Mouse (Mus musculus) lung, embryonic 15.5 days (tissue): ENCODE data around the gene Hist1h4n. TPM values are rescaled to one million over a fixed set of nuclear protein-coding genes. Genes with fewer than 3 reads are reported as not detected.
"Not testable (repeated sequence)": the region's sequence is repeated elsewhere in the genome, so short reads cannot be mapped to it uniquely, and the experiment has no call there.

Source experiments
- ATAC-seq: fragments of 200-750 bp; cut with Nextera tagmentation; 2 replicates; pipeline ENCODE4 v1.8.0; 2017; ENCODE audit warnings: moderate number of reproducible peaks, borderline replicate concordance; ENCODE audit not compliant: low FRiP score, low TSS enrichment; ENCODE audit errors: extremely low read depth
- H3K27ac ChIP-seq: fragments of 300-500 bp; sonication (generic); 2 replicates; pipeline ENCODE4 v1.5.1; 2015; ENCODE audit warnings: moderate library complexity, mild to moderate bottlenecking, inconsistent platforms
- H3K27me3 ChIP-seq: fragments of 300-500 bp; sonication (generic); 2 replicates; pipeline ENCODE4 v1.6.1; 2015; ENCODE audit warnings: inconsistent platforms
- H3K36me3 ChIP-seq: fragments of 300-500 bp; sonication (generic); 2 replicates; pipeline ENCODE4 v1.6.1; 2015; ENCODE audit warnings: inconsistent platforms
- H3K4me1 ChIP-seq: fragments of 300-500 bp; sonication (generic); 2 replicates; pipeline ENCODE4 v1.6.1; 2015; ENCODE audit warnings: inconsistent platforms
- H3K4me2 ChIP-seq: fragments of 300-500 bp; sonication (generic); 2 replicates; pipeline ENCODE4 v1.6.1; 2015; ENCODE audit warnings: inconsistent platforms, mild to moderate bottlenecking, moderate library complexity
- H3K4me3 ChIP-seq: fragments of 300-500 bp; sonication (generic); 2 replicates; pipeline ENCODE4 v1.5.1; 2015; ENCODE audit warnings: mild to moderate bottlenecking, inconsistent platforms
- H3K9ac ChIP-seq: fragments of 300-500 bp; sonication (generic); 2 replicates; pipeline ENCODE4 v1.6.1; 2015; ENCODE audit warnings: inconsistent platforms
- H3K9me3 ChIP-seq: fragments of 300-500 bp; sonication (generic); 2 replicates; pipeline ENCODE4 v1.6.1; 2016; ENCODE audit warnings: inconsistent platforms
- WGBS: fragments of 180-500 bp; shearing (Covaris S2); methylation state at CpG from one replicate; pipeline ENCODE4 v1.1.7; 2015; 5-methylcytosine and 5-hydroxymethylcytosine counted together
- microRNA-seq: library from miRNA; unstranded; fragments of <30 nt; microRNA quantifications from one replicate; pipeline ENCODE4, GENCODE M21; 2016
- polyA plus RNA-seq: library from polyadenylated mRNA; unstranded; fragments of >200 nt; fragmentation: Nextera tagmentation; extraction: Ambion mirVana; gene quantifications from 2 replicates; pipeline ENCODE4 v1.2.1, GENCODE M21; 2015

Hist1h4n gene
- polyA plus RNA-seq, 1 experiment from 2014 or later = 19.5 TPM

GRCm38 (mm10) chr13:21787760-21788593 lies 44.0 kb downstream of the Hist1h4n start:
- Histone ChIP-seq H3K9ac (peak overlapping the region; percentile 29), H3K4me2 (peak overlapping the region; percentile 50), H3K4me1 (peaks cover 49% of the 10 kb centered on the region), H3K36me3 (no peaks in the 10 kb centered on the region), H3K9me3 (no peaks in the 10 kb centered on the region), H3K4me3 (peak overlapping the region; percentile 38), H3K27me3 (no peaks in the 10 kb centered on the region), H3K27ac (peak overlapping the region; percentile 93)
- ATAC-seq = peak; percentile 2; the same call in 1 of the 2 replicates
- WGBS = 21% methylated on average over 15 of the region's 21 CpGs

GRCm38 (mm10) chr13:21786899-21787629 lies 44.9 kb downstream of the Hist1h4n start, which contains the start of the genes Hist1h2an and Hist1h2bp:
Hist1h2an (minus strand) TSS chr13:21787218.
Hist1h2bp (plus strand) TSS chr13:21787461.
- peak within 1 kb of the TSS; percentile 93 for H3K27ac ChIP-seq
- peak; percentile 91 for ATAC-seq
- H3K4me3 ChIP-seq = peak within 1 kb of the TSS; percentile 38
- H3K36me3 ChIP-seq, H3K9me3 ChIP-seq, H3K27me3 ChIP-seq: not testable (repeated sequence)
- H3K4me2 ChIP-seq = peak within 1 kb of the TSS; percentile 54
- peaks cover 50% of the 10 kb centered on the region for H3K4me1 ChIP-seq
- peak within 1 kb of the TSS; percentile 49 for H3K9ac ChIP-seq
- WGBS = under 1% methylated on average over 38 of the region's 63 CpGs

DNA sequence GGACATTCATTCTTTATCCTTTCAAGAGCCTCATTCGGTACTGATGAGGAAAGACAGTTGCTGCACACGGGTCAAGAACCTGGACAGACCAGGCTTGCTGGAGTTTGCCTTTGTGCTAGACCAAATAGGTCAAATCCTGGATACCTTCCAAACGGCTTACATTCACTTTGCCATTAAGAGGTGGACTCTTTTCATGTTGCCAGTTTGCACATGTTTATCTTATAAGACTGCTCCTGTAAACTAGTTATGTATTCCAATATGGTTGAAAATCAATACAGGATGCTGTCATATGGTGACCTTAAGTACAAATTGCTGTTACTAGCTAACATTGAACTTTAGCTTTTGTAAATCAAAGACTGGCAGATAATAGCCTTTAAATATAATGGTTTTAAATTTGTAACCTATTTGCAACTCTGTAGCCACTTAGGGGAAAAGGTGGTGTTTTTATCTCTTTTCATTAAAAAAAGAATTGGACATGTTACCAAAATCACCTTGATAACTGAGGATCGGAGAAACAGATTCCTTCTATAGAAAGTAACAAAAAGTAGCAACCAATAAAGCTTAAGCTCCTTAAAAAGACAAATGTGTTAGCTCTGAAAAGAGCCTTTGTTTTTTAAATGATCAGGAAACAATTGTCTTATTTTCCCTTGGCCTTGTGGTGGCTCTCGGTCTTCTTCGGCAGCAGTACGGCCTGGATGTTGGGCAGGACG lies 45.7 kb downstream of the Hist1h4n start:
- Histone ChIP-seq H3K4me3 (peak overlapping the region; percentile 38), H3K27me3 (no peaks in the 10 kb centered on the region), H3K4me1 (peaks cover 48% of the 10 kb centered on the region), H3K4me2 (peak overlapping the region; percentile 54), H3K27ac (peak overlapping the region; percentile 93), H3K9me3 (no peaks in the 10 kb centered on the region), H3K36me3 (no peaks in the 10 kb centered on the region), H3K9ac (peak overlapping the region; percentile 49)
- no peak for ATAC-seq
- whole genome bisulfite sequencing = 2% methylated on average over 8 of the region's 8 CpGs

GRCm38 (mm10) chr13:21784311-21784710 lies 47.7 kb downstream of the Hist1h4n start:
- H3K36me3 ChIP-seq = no peaks in the 10 kb centered on the region
- H3K4me2 ChIP-seq = peak overlapping the region; percentile 70
- H3K4me1 ChIP-seq = peaks cover 39% of the 10 kb centered on the region
- ATAC-seq = no peak
- H3K4me3 ChIP-seq = peak overlapping the region; percentile 49; the same call in 1 of the 2 replicates
- no peaks in the 10 kb centered on the region for H3K9me3 ChIP-seq
- H3K9ac ChIP-seq = peak overlapping the region; percentile 37
- 27% methylated on average over 6 of the region's 6 CpGs for WGBS
- peak overlapping the region; percentile 91 for H3K27ac ChIP-seq
- H3K27me3 ChIP-seq = no peaks in the 10 kb centered on the region

- H3K9ac ChIP-seq = peak overlapping the region; percentile 37
Measured at GRCm38 (mm10) chr13:21783734-21784161, 48.2 kb downstream of the Hist1h4n start.

GRCm38 (mm10) chr13:21783255-21783617 lies 48.8 kb downstream of the Hist1h4n start, which contains the start of gene Hist1h3i:
Hist1h3i (minus strand) TSS chr13:21783370.
- WGBS = 0% methylated on average over 13 of the region's 20 CpGs

More at GRCm38 (mm10) chr13:21783734-21784161, 48.2 kb downstream of the Hist1h4n start:
- H3K36me3 ChIP-seq = no peaks in the 10 kb centered on the region
- peak overlapping the region; percentile 70 for H3K4me2 ChIP-seq
- 3% methylated on average over 9 of the region's 9 CpGs for WGBS
- no peak for ATAC-seq
- H3K4me3 ChIP-seq = peak overlapping the region; percentile 49
- H3K27me3 ChIP-seq = no peaks in the 10 kb centered on the region
- H3K27ac ChIP-seq = peak overlapping the region; percentile 91
- H3K4me1 ChIP-seq = peaks cover 39% of the 10 kb centered on the region
- H3K9me3 ChIP-seq = no peaks in the 10 kb centered on the region

DNA sequence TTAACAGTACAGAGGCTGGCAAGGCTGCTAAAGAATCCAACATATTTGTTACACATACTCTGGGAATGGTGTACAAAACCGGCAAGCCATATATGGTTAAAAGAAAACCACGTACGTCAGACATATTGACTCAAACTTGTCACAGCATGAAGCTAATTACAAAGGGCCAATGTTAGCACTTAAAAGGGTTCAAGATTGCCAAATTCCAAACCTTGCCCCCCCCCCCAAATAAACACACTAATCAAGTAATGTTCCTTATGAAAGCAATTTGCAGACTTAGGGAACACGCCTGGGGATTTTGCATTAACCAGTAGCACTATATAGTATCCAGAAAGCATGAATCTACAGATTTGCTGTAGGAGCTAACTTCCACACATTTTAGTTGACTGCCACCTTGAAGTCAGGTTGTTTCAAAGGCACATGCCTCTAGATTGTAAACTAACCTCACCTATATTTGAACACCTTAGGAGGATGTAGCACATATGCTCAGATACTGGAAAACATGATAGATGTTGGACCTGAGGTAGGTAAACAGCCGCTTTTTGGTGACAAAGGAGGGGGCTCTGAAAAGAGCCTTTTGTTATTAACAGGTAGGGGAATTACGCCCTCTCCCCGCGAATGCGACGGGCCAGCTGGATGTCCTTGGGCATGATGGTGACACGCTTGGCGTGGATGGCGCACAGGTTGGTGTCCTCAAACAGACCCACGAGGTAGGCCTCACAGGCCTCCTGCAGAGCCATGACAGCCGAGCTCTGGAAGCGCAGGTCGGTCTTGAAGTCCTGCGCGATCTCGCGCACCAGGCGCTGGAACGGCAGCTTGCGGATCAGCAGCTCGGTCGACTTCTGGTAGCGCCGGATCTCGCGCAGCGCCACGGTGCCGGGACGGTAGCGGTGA lies 49.4 kb downstream of the Hist1h4n start:
- Histone ChIP-seq H3K4me1 (peaks cover 35% of the 10 kb centered on the region), H3K4me3 (peak overlapping the region; percentile 49), H3K9ac (peak overlapping the region; percentile 66), H3K27ac (peak overlapping the region; percentile 91), H3K4me2 (peak overlapping the region; percentile 70)
- WGBS = under 1% methylated on average over 14 of the region's 35 CpGs
- H3K27me3 ChIP-seq, H3K9me3 ChIP-seq, ATAC-seq, H3K36me3 ChIP-seq: not testable (repeated sequence)

More at GRCm38 (mm10) chr13:21783255-21783617, 48.8 kb downstream of the Hist1h4n start, which contains the start of gene Hist1h3i:
- H3K27me3 ChIP-seq = no peaks in the 10 kb centered on the region
- H3K27ac ChIP-seq = peak within 1 kb of the TSS; percentile 91
- H3K9ac ChIP-seq = peak within 1 kb of the TSS; percentile 66
- ATAC-seq = peak; percentile 76; the same call in 1 of the 2 replicates
- H3K36me3 ChIP-seq = no peaks in the 10 kb centered on the region
- H3K4me2 ChIP-seq = peak within 1 kb of the TSS; percentile 70
- no peaks in the 10 kb centered on the region for H3K9me3 ChIP-seq
- peak within 1 kb of the TSS; percentile 49 for H3K4me3 ChIP-seq
- peaks cover 36% of the 10 kb centered on the region for H3K4me1 ChIP-seq

Small RNA genes lying within 50 kb of the gene (microRNA-seq; reads per million reads assigned to microRNA genes)
- gene Gm19658 (not detected), gene Gm44346 (not detected), gene Gm44466 (not detected)

Other genes with a start within 250 kb of the Hist1h4n start
- not detected in 2 replicates for gene Olfr1362, start 218.2 kb downstream of the Hist1h4n start, polyA plus RNA-seq
- gene Olfr11, start 189.7 kb downstream of the Hist1h4n start, polyA plus RNA-seq = not detected in 2 replicates
- not detected in 2 replicates for gene Olfr1361, start 168.8 kb downstream of the Hist1h4n start, polyA plus RNA-seq
- gene Olfr1360, start 154.8 kb downstream of the Hist1h4n start, polyA plus RNA-seq = not detected in 2 replicates
- gene Olfr1359, start 134.1 kb downstream of the Hist1h4n start, polyA plus RNA-seq = not detected in 2 replicates
- gene Hist1h2bl, start 116.1 kb downstream of the Hist1h4n start, polyA plus RNA-seq = 2.0 and 3.0 TPM in 2 replicates
- 25.5 and 29.4 TPM in 2 replicates for gene Hist1h2ai, start 115.8 kb downstream of the Hist1h4n start, polyA plus RNA-seq
- gene Hist1h3h, start 114.5 kb downstream of the Hist1h4n start, polyA plus RNA-seq = 11.8 and 14.4 TPM in 2 replicates
- gene Hist1h2bm, start 110.2 kb downstream of the Hist1h4n start, polyA plus RNA-seq = 4.5 and 5.5 TPM in 2 replicates
- gene Hist1h4j, start 97.1 kb downstream of the Hist1h4n start, polyA plus RNA-seq = 1.8 and 3.1 TPM in 2 replicates
- gene Hist1h4k, start 81.7 kb downstream of the Hist1h4n start, polyA plus RNA-seq = 3.1 and 6.3 TPM in 2 replicates
- 43.1 and 47.1 TPM in 2 replicates for gene Hist1h2ak, start 78.4 kb downstream of the Hist1h4n start, polyA plus RNA-seq
- 5.5 and 6.1 TPM in 2 replicates for gene Hist1h2bn, start 78.1 kb downstream of the Hist1h4n start, polyA plus RNA-seq
- gene Hist1h1b, start 51.6 kb downstream of the Hist1h4n start, polyA plus RNA-seq = 41.4 and 42.0 TPM in 2 replicates
- 137 and 172 TPM in 2 replicates for gene Hist1h3i, start 48.8 kb downstream of the Hist1h4n start, polyA plus RNA-seq
- gene Hist1h2an, start 45.0 kb downstream of the Hist1h4n start, polyA plus RNA-seq = 10.7 and 22.4 TPM in 2 replicates
- 2.1 and 3.1 TPM in 2 replicates for gene Hist1h2bp, start 44.7 kb downstream of the Hist1h4n start, polyA plus RNA-seq
- gene Hist1h2bq, start 22.0 kb downstream of the Hist1h4n start, polyA plus RNA-seq = 23.1 and 31.1 TPM in 2 replicates
- gene Hist1h2ao, start 21.7 kb downstream of the Hist1h4n start, polyA plus RNA-seq = 1.7 TPM in 1 of 2 replicates, not detected in the other
- gene Hist1h4m, start 20.4 kb downstream of the Hist1h4n start, polyA plus RNA-seq = not detected in 2 replicates
- 3,976 and 4,351 TPM in 2 replicates for gene Hist1h2ap, start 1.3 kb upstream of the Hist1h4n start, polyA plus RNA-seq
- gene Hist1h2br, start 1.5 kb upstream of the Hist1h4n start, polyA plus RNA-seq = 26.7 and 30.8 TPM in 2 replicates
- gene Zfp184, start 112.9 kb upstream of the Hist1h4n start, polyA plus RNA-seq = 11.6 and 13.3 TPM in 2 replicates
- 0.09 and 0.32 TPM in 2 replicates for gene Pom121l2, start 149.0 kb upstream of the Hist1h4n start, polyA plus RNA-seq
- gene Prss16, start 177.5 kb upstream of the Hist1h4n start, polyA plus RNA-seq = 11.2 and 36.4 TPM in 2 replicates
- 8.1 and 8.2 TPM in 2 replicates for gene Hist1h2ah, start 203.4 kb upstream of the Hist1h4n start, polyA plus RNA-seq
- 7.0 and 7.4 TPM in 2 replicates for gene Hist1h2bk, start 203.7 kb upstream of the Hist1h4n start, polyA plus RNA-seq
- gene Hist1h4i, start 209.2 kb upstream of the Hist1h4n start, polyA plus RNA-seq = 27.2 and 29.1 TPM in 2 replicates
- gene Hist1h2ag, start 210.7 kb upstream of the Hist1h4n start, polyA plus RNA-seq = 52.7 and 55.6 TPM in 2 replicates
- 15.7 and 16.0 TPM in 2 replicates for gene Hist1h2bj, start 211.0 kb upstream of the Hist1h4n start, polyA plus RNA-seq